Mouse (Mus musculus): ENCODE measurements around the gene Galnt3.

Gene Galnt3

DNA sequence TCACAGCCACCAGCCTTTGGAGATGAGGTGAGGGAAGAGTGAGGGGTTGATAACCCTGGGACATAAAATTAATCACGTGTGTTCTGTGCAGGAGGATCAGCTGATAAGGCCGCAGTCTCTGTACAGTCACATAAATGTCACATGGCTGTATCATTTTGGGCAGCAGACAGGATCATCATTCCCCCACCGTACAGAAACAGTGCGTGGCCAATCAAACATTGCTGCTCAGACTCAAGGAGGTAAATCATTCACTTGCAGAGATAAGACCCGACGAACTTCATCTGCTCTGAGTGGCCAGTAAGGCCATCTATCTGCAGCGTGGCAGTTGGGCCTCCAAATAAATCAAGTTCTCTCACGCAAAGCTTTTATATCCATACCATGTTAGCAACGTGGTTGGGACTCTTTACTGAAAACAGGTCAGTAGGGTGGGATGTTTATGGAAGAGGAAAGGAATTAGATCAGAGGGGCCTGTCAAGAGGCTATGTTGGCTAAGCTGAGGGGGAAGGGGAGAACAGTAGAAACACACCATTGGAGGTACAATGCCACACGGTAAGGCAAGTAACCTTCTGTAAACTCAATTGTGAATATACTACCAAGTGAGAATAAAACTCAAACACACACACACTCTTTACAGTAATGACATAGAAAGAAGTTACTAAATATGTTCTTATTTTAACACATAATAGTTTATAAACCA lies 20.9 kb downstream of the Galnt3 start:
- DNase-seq (ENCODE audit: low spot score), result no peak

DNA sequence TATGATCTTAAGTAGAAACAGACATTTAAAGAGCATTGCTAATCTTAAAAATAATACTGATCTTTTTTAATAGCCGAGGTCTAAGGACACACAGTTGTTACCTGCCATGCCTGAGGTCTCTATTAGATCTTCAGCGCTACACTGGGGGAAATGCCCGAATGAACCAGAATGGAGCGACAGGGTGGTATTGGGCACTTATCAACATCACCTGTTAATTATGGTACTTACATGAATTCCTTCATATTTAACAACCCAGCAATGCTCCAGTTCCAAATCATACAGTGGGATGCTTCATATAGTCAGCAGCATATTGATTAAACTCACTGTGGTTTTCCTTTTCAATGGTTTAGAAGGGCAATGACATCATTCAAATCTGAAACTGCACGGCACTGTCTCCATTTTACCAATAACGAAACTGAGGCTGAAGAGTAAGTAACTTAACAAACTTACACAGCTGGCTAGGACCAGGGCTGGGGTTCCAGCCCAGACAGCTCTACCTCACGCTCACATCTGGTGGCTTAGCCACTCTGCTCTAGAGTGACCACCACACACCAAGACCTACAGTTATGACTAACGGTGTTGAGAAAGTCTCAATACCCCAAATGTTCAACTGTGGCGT lies 23.0 kb downstream of the Galnt3 start:
- DNase-seq (ENCODE audit: low spot score), result no peak

DNA sequence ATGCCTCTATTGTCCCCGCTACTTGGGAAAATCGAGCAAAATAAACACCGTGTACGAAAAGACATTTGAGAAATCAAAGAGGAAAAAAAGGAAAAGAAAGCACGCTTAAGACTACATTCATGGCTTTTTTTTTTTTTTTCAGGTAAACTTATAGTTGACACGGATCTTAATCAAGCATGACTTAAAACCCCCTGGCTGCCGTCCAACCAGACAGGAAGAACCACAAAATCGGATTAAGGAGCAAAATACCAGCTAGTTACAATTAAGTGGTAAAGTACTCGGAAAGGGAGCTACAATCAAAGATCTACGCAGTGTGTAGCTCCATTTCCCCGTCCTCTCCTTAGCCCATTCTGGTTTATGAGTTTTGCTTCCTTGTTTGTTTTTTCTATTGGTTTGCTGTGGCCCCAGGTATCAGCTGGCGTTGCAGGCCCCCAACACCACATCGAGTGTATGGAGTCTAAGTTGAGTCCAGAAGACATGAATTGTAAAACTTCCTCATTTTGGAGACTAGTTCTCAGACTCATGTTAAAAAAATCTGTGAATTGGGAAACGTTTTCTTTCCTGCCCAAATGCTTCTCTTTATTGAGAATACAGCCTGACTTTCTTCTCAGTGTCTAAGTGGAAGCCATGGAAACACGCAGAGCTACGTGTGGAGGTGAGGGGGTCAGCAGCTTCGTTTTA lies 24.0 kb downstream of the Galnt3 start:
- no peak for DNase-seq (ENCODE audit: low spot score)

DNA sequence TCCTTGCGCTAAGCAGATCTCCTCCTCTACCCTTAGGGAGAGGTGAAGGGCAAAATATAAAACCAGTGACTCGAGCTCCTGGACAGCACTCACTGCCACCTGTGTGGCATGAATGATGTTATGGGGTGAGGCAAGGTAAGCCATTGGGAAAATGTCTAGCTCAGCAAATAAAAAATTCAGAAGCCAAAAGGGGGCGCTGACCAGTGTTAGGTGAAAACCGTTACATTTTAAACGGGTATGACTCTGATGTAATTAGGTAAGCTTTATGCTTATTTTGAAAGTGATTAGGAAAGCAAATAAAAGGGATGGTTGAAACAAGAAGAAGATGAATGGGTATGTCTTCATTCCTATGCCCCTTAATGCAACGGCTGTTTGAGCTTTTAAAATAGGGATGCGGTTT lies 24.6 kb downstream of the Galnt3 start:
- DNase-seq (ENCODE audit: low spot score), result no peak

GRCm38 (mm10) chr2:66094622-66095181 lies 30.1 kb downstream of the Galnt3 start:
- no peak for DNase-seq (ENCODE audit: low spot score)

- no peak for DNase-seq (ENCODE audit: low spot score)
Measured at GRCm38 (mm10) chr2:66091296-66091695, 33.5 kb downstream of the Galnt3 start.

DNA sequence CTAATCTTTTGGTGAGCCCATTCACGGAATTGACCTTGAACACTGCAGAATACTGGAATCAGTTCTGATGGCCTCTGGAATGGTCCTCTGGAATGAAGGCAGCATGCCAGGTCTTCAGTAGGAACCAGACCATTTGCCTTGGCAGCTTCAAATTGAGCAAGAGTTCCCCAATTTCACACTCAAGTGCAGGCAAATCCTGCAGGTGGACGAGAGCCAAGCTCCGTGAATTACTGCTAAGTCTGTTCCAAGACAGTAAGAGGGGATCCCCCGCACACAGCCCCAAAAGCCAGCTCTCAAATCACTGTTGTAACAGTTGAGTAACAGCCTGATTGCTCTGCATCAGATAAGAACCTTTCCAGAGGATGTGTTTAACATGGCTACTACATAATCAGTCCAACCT lies 42.9 kb downstream of the Galnt3 start:
- DNase-seq (ENCODE audit: low spot score), result no peak

DNA sequence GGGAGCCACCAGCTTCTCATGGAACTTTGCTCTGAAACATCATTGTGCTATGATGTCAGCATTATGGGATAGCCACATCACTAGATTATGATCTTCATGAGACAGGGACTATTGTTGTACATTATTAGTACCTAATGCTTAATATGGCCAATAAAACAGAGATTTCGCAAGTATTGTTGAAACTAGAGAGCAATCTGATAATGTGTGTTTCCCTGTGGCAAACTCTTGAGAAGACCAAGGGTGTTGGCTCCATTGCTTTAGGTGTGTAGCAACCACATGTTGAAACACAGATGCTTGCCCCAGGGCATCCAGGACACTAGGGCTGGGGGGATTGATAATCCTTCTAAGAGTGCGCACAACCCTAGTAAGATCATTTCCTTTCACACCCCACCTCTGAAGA lies 44.1 kb downstream of the Galnt3 start:
- DNase-seq (ENCODE audit: low spot score), result no peak

GRCm38 (mm10) chr2:66069454-66069853 lies 55.3 kb downstream of the Galnt3 start:
- DNase-seq (ENCODE audit: low spot score), result no peak

DNA sequence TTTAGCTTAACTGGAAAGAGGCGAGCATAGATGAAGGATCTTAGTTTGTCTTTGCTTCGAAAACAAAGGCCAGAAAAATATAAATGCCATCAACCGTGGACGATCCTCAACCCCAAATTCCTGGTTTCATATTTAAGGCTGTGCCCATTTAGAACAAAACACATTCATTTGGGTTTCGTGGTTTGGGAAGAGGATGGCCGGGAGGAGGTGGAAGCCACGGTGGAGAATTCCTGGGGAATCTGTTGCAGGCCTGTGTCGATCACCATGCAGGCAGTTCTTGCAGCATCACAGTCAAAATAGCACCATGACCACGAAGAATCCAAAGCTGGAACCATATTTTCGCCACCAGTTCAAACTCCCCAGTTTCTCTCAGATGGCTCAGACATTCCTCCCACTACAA lies 61.5 kb downstream of the Galnt3 start:
- DNase-seq (ENCODE audit: low spot score), result no peak

DNA sequence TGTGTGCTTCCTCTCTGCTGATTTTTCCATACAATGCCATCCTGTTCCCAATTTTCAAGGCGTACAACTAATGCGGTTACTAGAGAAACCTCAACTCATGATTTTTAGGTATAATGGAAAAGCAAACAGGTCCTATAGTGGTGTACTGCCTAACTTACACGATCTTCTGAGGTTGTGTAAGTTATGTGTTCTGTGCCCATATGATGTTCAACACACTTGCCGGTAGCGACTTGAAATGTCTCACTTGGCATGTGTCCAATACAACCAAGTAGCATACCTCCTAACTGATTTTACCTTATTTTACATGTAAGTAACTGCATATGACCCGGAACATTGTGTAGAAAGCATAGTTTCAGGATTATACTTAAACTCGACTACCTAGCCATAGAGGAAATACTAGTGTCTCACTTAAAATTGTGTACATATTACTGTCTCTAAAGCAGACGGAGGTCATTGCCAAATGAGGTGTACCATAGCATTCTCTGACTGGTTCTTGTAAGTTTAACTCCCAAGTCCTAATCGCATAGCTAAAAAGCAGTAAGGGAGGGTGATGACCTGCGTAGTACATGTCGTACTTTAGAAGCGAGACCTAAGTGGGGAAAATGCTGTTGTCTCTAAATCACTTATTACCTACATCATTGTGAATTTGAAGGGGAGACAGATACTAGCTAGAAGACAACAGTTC lies 80.2 kb downstream of the Galnt3 start:
- DNase-seq (ENCODE audit: low spot score), result no peak

- no peak for DNase-seq (ENCODE audit: low spot score)
Measured at GRCm38 (mm10) chr2:66043441-66044404, 81.1 kb downstream of the Galnt3 start.

- no peak for DNase-seq (ENCODE audit: low spot score)
Measured at GRCm38 (mm10) chr2:66041917-66042419, 82.8 kb downstream of the Galnt3 start.

GRCm38 (mm10) chr2:66041203-66041916 lies 83.4 kb downstream of the Galnt3 start:
- DNase-seq (ENCODE audit: low spot score), result no peak

- no peak for DNase-seq (ENCODE audit: low spot score)
Measured at GRCm38 (mm10) chr2:66040611-66041010, 84.2 kb downstream of the Galnt3 start.

DNA sequence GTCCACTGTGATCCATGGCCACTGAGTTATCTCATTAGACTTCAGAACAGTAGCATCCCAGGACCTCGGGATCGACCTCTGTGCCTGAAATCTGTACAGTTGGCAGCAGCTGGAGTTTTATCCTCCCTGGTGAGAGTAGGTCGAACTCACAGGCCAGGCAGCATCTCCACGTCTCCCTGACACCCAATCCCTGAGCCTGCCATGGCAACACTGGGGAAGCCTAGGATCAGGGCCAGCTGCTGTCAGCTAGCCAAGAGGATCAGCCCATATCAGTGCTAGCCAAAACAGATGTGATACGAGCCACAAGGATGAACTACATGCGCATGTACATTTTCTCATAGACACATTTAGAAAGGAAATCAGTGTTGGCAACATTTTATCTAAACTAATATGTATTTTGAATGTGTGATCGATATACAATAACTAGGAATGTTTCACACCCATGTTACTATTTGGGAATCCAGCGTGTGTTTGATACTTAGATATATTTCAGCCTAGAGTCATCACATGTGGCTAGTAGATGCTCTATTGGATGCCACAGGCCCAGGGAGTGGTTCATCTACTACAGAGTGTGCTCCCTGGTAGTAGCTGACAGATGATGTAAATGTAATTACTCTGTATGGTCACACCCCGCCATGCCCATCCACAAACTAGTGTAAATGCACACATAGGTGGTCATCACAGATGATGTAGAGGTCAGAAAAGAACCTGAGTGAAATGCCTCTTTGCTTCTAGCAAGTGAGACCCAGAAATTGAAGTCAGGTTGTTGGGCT lies 89.7 kb downstream of the Galnt3 start:
- DNase-seq (ENCODE audit: low spot score), result no peak
